Mouse (Mus musculus) mesoderm, embryonic 11.5 days (tissue): ENCODE data around the gene Mettl22.

Source experiments
- DNase-seq: peaks from one replicate; pipeline ENCODE4 v3.0.0-alpha.2; 2012; ENCODE audit warnings: low read depth, low spot score

Mettl22 gene

GRCm38 (mm10) chr16:8509894-8510293 lies 39.3 kb downstream of the Mettl22 start:
- DNase-seq, result no peak

DNA sequence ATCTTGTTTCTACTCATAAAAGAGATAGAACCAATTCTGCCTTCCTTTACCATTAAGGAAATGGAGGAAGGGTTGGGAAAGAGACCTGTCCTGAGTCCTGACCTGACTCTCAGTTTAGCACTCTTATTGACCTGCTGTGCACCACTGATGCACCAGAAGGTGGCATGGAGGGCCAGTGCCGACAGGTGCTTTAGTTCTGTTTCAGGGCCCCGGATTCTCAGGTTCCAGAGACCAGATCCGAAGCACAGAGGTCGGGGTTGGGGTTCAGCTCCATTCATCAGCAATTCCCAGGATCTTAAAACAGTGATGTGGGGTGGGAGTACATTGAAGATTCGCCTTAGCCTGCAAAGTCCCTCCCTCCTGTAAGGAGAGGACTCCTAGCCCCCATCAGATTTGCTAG lies 42.2 kb downstream of the Mettl22 start:
- no peak for DNase-seq

GRCm38 (mm10) chr16:8513236-8513906 lies 42.8 kb downstream of the Mettl22 start, which contains the start of gene Abat:
Gene Abat, plus strand, starts transcription at chr16:8513429.
- DNase-seq, result peak; percentile 94

- no peak for DNase-seq
Observed at GRCm38 (mm10) chr16:8514180-8514579, 43.6 kb downstream of the Mettl22 start.

GRCm38 (mm10) chr16:8520525-8520924 lies 49.9 kb downstream of the Mettl22 start:
- no peak for DNase-seq

DNA sequence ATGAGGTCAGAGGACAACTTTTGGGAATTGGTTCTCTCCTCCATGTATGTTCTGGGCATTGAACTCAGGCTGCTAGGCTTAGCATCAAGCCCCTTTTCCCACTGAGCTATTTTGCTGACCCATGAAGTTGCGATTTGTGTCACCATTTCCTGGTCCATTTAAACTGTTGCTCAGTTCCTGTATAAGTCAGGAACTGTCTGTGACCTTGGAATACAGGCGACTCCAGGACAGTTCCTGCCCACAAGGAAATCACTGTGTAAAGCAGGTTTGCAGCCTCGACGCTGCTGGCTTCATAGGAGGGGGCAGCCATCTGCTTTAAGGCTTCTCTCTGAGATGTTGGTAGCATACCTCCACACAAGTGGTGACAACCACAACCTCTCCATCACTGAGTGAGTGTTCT lies 50.7 kb downstream of the Mettl22 start:
- no peak for DNase-seq

GRCm38 (mm10) chr16:8523480-8524144 lies 53.0 kb downstream of the Mettl22 start:
- peak; percentile 65 for DNase-seq

DNA sequence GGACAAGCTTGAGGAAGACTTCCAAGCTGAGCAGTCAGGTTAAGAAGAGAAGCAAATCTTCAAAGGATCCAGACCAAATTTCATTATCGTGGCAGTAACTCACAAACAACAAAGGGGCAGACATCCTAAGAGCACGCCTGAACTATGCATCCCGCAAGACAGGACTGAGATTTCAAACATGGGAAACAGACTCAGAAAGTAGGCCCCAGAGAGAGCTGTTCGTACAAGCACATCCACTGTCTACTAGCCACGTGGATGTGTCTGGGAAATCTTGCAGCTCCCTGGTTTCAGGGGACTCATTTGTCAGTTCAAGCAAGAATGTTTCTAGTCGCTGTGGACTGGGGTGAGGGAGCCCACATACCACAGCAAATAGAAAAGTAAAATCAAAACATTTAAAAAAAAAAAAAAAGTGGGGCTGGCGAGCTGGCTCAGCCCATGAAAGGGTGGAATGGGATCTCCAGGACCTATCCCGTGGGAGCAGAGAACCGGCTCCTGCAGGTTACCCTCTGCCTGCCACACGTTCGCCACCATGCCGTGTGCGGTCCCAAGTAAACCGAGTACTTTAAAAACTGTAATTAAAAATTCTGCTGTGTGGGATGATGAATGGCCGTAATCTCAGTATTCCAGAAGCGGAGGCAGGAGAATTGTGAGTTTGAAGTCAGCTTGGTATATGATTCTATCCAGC lies 53.7 kb downstream of the Mettl22 start:
- peak; percentile 59 for DNase-seq

DNA sequence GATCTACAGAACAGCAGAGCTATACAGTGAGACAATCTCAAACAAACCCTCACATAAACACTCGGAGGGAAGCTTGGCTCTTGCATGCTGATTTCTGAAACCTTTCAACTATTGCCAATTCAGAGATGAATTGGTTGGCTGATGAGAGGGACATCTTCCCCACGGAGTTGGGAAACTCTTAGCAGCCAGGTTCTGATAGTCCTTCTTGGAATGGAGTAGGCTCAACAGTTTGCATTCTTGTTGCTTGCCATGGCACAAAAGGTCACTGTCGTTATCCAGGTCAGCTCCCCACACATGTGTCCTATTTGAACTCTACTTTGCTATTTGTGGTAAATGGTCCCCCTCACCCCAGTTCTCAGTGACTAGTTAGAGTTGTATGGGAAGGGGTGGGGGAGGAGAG lies 54.7 kb downstream of the Mettl22 start:
- DNase-seq, result no peak

GRCm38 (mm10) chr16:8525877-8526276 lies 55.3 kb downstream of the Mettl22 start:
- no peak for DNase-seq

DNA sequence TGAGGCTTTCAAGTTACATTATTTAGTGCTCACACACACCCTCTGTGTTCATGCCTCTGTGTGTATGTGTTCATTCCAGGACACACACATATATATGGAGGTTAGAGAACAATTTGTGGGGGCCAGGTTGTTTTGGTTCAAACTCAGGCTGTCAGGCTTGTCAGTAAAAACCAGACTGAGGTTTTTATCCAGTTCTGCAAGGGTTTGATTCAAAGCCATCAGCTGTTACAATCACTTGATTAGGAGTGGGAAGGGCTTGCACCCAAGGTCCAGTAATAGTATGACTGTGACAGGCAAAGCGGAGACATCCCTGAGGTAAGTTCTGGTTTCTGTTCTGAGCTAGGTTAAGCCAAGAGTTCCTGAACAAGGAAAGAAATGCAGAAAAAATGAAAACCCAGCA lies 58.8 kb downstream of the Mettl22 start:
- no peak for DNase-seq

GRCm38 (mm10) chr16:8530018-8530417 lies 59.4 kb downstream of the Mettl22 start:
- DNase-seq, result no peak

DNA sequence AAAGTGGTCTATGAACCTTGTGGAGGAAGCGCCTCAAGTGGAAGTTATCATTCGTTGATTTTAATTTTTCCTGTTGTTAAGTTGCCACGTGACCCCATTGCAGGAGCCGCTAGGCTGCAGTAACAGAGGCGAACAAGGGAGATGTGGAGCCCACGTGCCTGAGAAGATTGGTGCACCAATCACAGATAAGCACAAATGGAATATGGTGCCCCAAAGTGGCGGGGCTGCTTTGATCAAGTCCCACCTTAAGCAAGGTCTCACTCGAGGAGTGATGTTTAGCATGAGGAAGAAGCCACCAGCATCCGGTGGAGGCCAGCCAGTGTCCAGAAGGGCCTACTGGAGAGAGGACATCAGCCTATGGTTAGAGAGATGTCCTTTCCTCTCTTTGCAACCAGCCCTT lies 61.9 kb downstream of the Mettl22 start:
- no peak for DNase-seq

DNA sequence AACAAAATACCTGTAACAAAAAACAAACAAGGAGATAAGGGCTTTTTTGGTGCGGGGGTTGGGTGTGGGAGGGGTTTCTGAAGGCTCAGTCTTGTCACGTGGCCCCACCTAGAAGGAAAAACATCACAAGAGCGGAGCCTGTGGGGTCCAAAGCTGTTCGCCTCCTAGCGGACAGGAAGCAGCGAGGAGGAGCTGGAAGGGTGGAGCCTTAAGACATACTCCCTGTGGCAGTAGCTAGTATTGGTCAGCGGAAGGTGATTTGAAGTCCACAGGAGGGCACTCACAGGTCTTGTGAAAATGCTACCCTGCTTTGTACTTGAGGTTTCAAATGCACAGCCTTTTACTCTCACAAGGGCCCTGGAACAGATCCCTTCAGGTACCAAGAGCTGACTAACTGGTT lies 62.3 kb downstream of the Mettl22 start:
- no peak for DNase-seq

- no peak for DNase-seq
Observed at GRCm38 (mm10) chr16:8533477-8533876, 62.9 kb downstream of the Mettl22 start.

- no peak for DNase-seq
Observed at GRCm38 (mm10) chr16:8534466-8535200, 64.0 kb downstream of the Mettl22 start.

DNA sequence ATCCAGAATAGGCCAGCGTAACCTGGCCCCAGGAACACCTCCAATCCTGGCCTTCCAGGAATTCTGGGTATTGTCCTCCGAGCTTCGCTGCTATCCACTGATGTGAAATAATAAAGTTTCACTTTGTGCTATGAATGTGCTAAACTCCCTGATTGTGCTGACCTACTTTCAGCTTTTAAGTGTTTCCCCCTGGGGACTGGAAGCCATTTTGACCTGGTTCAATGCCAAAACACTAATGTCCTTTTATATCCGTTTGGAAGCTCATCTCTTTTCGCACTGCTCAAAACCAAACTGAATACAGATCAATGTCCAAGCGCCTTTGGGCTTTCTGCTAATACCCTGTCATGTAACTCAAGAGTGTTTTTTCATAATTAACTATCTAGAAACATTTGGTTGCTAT lies 64.8 kb downstream of the Mettl22 start:
- DNase-seq, result no peak

GRCm38 (mm10) chr16:8539150-8539865 lies 68.7 kb downstream of the Mettl22 start:
- DNase-seq, result peak; percentile 92
